Mouse (Mus musculus) liver (tissue): Measurements from ENCODE around the gene Glt6d1.

Experiments
- DNase-seq: peaks from one replicate; pipeline ENCODE4 v3.0.0-alpha.2; 2020; ENCODE audit warnings: mixed read lengths

Gene Glt6d1

GRCm38 (mm10) chr2:25789092-25789491, 26.6 kb downstream of the Glt6d1 start:
- peak; percentile 21 for DNase-seq

- no peak for DNase-seq
These were observed 29.9 kb downstream of the Glt6d1 start for GRCm38 (mm10) chr2:25785573-25786322.

- no peak for DNase-seq
These were observed 33.7 kb downstream of the Glt6d1 start, which contains the start of gene Gm13539 for GRCm38 (mm10) chr2:25781957-25782356. Gene Gm13539 (plus strand): TSS chr2:25782257.

DNA sequence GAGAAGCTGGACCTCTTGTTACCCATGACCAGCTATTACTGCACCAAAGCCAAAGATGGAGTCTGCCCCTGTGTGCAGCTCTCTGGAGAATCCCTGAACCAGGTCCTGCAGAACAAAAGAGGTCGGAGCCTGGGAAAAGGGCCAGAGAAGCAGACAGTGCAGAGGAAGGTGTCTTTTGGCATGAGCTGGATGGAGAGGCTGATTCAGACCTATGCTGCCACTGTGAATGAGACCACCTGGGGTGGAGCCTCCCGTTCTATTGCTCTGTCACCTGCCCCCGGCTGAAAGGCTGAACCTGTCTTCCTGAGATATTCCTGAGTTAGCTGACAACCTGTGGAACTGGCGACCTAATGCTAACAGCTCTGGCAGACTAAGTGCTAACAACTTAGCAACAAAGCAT, 34.7 kb downstream of the Glt6d1 start:
- no peak for DNase-seq

DNA sequence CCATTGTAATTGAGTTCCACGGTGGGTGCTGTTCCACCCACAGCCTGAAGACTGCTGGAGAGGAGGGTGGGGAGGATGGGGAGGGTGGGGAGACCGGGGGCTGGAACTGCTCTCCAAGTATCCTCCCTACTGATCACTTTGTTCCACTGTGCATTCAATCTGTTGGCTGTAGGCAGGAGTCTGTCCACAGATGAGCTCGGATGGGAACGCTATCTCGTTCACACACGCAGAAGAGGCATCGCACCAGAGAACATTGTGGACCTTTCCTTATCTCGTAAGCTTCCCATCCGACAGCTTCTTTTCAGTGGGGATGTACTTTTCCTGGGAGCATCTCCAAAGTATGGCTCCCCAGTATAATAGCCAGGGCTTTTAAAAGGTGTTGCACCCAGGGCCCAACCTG, 36.6 kb downstream of the Glt6d1 start:
- DNase-seq = no peak

DNA sequence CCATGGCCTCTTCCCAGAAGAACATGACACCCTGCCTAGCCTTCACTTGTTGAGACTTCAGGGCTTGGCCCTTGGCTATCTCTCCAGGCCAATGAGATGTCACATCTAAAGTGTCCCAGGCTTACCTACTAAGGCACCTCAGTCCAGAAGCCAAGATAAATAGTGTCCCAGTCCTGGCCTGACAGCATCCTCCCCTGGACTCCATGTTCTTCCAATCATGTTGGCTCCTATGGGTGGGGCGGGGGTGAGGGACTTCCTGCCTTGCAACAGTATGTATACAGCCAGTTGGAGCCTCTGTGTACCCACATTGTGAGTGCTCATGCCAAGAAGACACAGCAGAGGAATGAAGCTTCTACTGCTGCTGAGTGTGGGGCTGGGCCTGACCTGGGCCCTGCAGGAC, 38.9 kb downstream of the Glt6d1 start, which contains the start of gene Lcn11:
TSS of gene Lcn11 (plus strand) at position 301 of the 400 bp plus-strand sequence.
- no peak for DNase-seq

- no peak for DNase-seq
These were observed 39.7 kb downstream of the Glt6d1 start for GRCm38 (mm10) chr2:25775991-25776390.

GRCm38 (mm10) chr2:25774640-25775039, 41.0 kb downstream of the Glt6d1 start:
- DNase-seq = no peak

- no peak for DNase-seq
These were observed 42.1 kb downstream of the Glt6d1 start for GRCm38 (mm10) chr2:25773507-25773906.

DNA sequence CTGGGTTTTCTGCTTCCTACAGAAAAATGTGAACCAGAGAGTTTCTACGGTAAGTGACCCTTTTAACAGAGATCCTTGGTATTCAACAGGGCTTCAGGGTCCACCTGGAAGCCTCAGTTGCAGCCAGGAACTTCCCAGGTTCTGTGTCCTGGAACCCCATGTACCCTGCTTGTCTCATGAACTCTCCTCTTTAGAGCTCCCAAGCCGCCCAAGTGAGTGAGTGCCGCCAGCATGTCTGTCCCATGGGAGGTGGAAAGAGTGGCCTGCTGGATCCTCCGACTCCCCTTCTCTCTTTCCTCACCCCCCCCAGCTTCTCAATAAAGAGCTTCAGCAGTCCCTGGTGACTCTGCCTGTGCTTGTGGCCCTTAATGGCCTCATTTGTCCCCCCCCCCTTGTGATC, 47.9 kb downstream of the Glt6d1 start:
- no peak for DNase-seq

GRCm38 (mm10) chr2:25765269-25765668, 50.4 kb downstream of the Glt6d1 start, which contains the start of gene Lcn3:
Gene Lcn3 (plus strand): TSS chr2:25765569.
- no peak for DNase-seq

DNA sequence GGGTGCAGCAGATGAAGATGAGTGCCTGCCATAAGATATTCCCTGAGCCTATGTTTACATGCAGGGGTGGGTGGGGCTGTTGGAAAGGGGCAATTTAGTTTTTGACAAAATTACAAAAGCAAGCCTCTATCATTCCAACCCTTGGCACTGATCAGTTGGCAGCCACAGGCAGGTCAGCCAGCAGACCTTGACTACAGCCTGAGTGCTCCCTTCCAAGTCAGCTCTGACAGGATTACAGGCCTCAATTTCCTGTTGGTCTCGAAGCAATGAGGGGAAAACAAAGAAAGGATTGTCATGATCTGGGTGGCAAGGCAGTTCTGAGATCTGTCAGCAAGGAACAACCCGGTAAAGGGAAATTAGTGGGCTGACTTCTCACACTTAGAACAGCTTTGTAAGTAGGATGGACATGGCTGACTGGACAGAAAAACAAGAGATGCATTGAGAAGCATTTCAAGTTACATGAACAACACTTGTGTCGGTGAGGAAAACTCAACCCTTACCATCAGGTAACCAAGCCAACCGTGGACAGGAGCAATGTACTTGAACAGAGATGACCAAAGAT, 57.5 kb downstream of the Glt6d1 start:
- DNase-seq = no peak

- no peak for DNase-seq
These were observed 61.4 kb downstream of the Glt6d1 start for GRCm38 (mm10) chr2:25754201-25754600.
